Mouse (Mus musculus) kidney, adult 2 months (tissue): ENCODE measurements around the gene Tnrc18. TPM values are rescaled to one million over a fixed set of nuclear protein-coding genes. Genes with fewer than 3 reads are reported as not detected.

Source experiments
- DNase-seq: peaks from one replicate; pipeline ENCODE4 v3.0.0; 2021
- H3K27ac ChIP-seq: fragments of 200-500 bp; 2 replicates; pipeline ENCODE4 v1.5.1; 2012; ENCODE audit warnings: low read depth, low read length, control low read depth, inconsistent platforms; ENCODE audit not compliant: insufficient read depth
- H3K27me3 ChIP-seq: fragments of 200-500 bp; replicated peaks from 2 replicates; pipeline ENCODE4 v1.6.1; 2012; ENCODE audit warnings: mild to moderate bottlenecking, moderate library complexity, low read length, inconsistent platforms; ENCODE audit not compliant: control insufficient read depth, insufficient read depth
- H3K36me3 ChIP-seq: fragments of 200-500 bp; 2 replicates; pipeline ENCODE4 v1.6.1; 2012; ENCODE audit warnings: mild to moderate bottlenecking, moderate library complexity, low read length, inconsistent platforms; ENCODE audit not compliant: control insufficient read depth, insufficient read depth
- H3K4me1 ChIP-seq: fragments of 200-500 bp; 2 replicates; pipeline ENCODE4 v1.6.1; 2011; ENCODE audit warnings: low read length; ENCODE audit not compliant: control insufficient read depth, insufficient read depth
- H3K4me3 ChIP-seq: fragments of 200-500 bp; 2 replicates; pipeline ENCODE4 v1.5.1; 2011; ENCODE audit warnings: mild to moderate bottlenecking, low read depth, low read length, control low read depth; ENCODE audit not compliant: insufficient read depth
- CTCF ChIP-seq: fragments of 200-500 bp; conservative IDR thresholded peaks from 2 replicates; pipeline ENCODE4 v1.5.1; 2011; ENCODE audit warnings: low read depth, mild to moderate bottlenecking, control low read depth, low read length, moderate library complexity, mixed read lengths; ENCODE audit not compliant: insufficient read depth, insufficient read length
- POLR2A ChIP-seq: fragments of 200-500 bp; IDR thresholded peaks from one replicate; pipeline ENCODE4 v1.6.1; 2011; ENCODE audit warnings: low read depth, low read length, control low read depth
- WGBS: fragments of 180-500 bp; shearing (Covaris S2); methylation state at CpG from one replicate; pipeline ENCODE4 v1.1.7; 2018; 5-methylcytosine and 5-hydroxymethylcytosine counted together
- polyA plus RNA-seq: library from polyadenylated mRNA; depleted of rRNA; stranded (reverse); fragments of >200 nt; gene quantifications from 2 replicates; pipeline ENCODE4 v1.2.3, GENCODE M21; 2012

Gene Tnrc18
- polyA plus RNA-seq, 1 experiment = 32.1 TPM

GRCm38 (mm10) chr5:142693738-142694430, 123.6 kb downstream of the Tnrc18 start:
- DNase-seq = no peak
- WGBS = 54% methylated on average over 7 of the region's 8 CpGs
- no peak overlapping the region for H3K4me3 ChIP-seq

GRCm38 (mm10) chr5:142692971-142693737, 124.3 kb downstream of the Tnrc18 start:
- Histone ChIP-seq H3K4me1 (no peaks in the 10 kb centered on the region), H3K27me3 (no peaks in the 10 kb centered on the region), H3K4me3 (no peak overlapping the region), H3K36me3 (no peaks in the 10 kb centered on the region), H3K27ac (no peak overlapping the region)
- 58% methylated on average over 12 of the region's 12 CpGs for WGBS
- no peak for TF ChIP-seq CTCF
- no peak for TF ChIP-seq POLR2A
- DNase-seq = no peak

More at GRCm38 (mm10) chr5:142693738-142694430, 123.6 kb downstream of the Tnrc18 start:
- no peaks in the 10 kb centered on the region for H3K27me3 ChIP-seq
- no peaks in the 10 kb centered on the region for H3K4me1 ChIP-seq
- TF ChIP-seq CTCF (no peak), POLR2A (no peak)
- H3K36me3 ChIP-seq = no peaks in the 10 kb centered on the region
- no peak overlapping the region for H3K27ac ChIP-seq

GRCm38 (mm10) chr5:142692248-142692647, 125.2 kb downstream of the Tnrc18 start, which contains the start of gene Slc29a4:
TSS of gene Slc29a4 (plus strand) at chr5:142692512.
- H3K36me3 ChIP-seq = no peaks in the 10 kb centered on the region
- no peak for DNase-seq
- no peaks in the 10 kb centered on the region for H3K4me1 ChIP-seq
- H3K27me3 ChIP-seq = no peaks in the 10 kb centered on the region
- TF ChIP-seq CTCF = no peak
- no peak for TF ChIP-seq POLR2A
- no peak within 1 kb of the TSS for H3K4me3 ChIP-seq
- no peak within 1 kb of the TSS for H3K27ac ChIP-seq
- 34% methylated on average over 14 of the region's 14 CpGs for WGBS

GRCm38 (mm10) chr5:142690343-142690742, 127.1 kb downstream of the Tnrc18 start:
- Histone ChIP-seq H3K4me3 (no peak overlapping the region), H3K27ac (no peak overlapping the region), H3K27me3 (no peaks in the 10 kb centered on the region), H3K4me1 (no peaks in the 10 kb centered on the region), H3K36me3 (no peaks in the 10 kb centered on the region)
- TF ChIP-seq POLR2A (no peak), CTCF (no peak)
- DNase-seq = no peak
- WGBS = 51% methylated on average over 3 of the region's 3 CpGs

- TF ChIP-seq POLR2A = no peak
- TF ChIP-seq CTCF = no peak
- WGBS = 53% methylated on average over 6 of the region's 6 CpGs
- Histone ChIP-seq H3K4me3 (no peak overlapping the region), H3K27me3 (no peaks in the 10 kb centered on the region), H3K4me1 (no peaks in the 10 kb centered on the region), H3K27ac (no peak overlapping the region), H3K36me3 (no peaks in the 10 kb centered on the region)
- no peak for DNase-seq
Observed at GRCm38 (mm10) chr5:142688866-142689265, 128.6 kb downstream of the Tnrc18 start.

- Histone ChIP-seq H3K36me3 (no peaks in the 10 kb centered on the region), H3K27ac (no peak overlapping the region), H3K4me1 (no peaks in the 10 kb centered on the region), H3K4me3 (no peak overlapping the region), H3K27me3 (no peaks in the 10 kb centered on the region)
- WGBS = 92% methylated on average over 5 of the region's 5 CpGs
- TF ChIP-seq CTCF = no peak
- no peak for TF ChIP-seq POLR2A
- DNase-seq = no peak
Observed at GRCm38 (mm10) chr5:142682529-142682928, 134.9 kb downstream of the Tnrc18 start.

- DNase-seq = peak; percentile 13
- H3K36me3 ChIP-seq = no peaks in the 10 kb centered on the region
- no peak overlapping the region for H3K4me3 ChIP-seq
- no peak for TF ChIP-seq CTCF
- TF ChIP-seq POLR2A = no peak
- H3K4me1 ChIP-seq = no peaks in the 10 kb centered on the region
- no peak overlapping the region for H3K27ac ChIP-seq
- 55% methylated on average over 3 of the region's 3 CpGs for WGBS
- H3K27me3 ChIP-seq = no peaks in the 10 kb centered on the region
Observed at GRCm38 (mm10) chr5:142681911-142682310, 135.6 kb downstream of the Tnrc18 start.
